Mouse (Mus musculus) CH12.LX (cell line): ENCODE data around the gene Mettl18. TPM values are rescaled to one million over a fixed set of nuclear protein-coding genes. Genes with fewer than 3 reads are reported as not detected.

Source experiments
- DNase-seq: peaks from one replicate; pipeline ENCODE4 v3.0.0-alpha.2; 2013; ENCODE audit errors: extremely low read depth
- H3K27ac ChIP-seq: 2 replicates; pipeline ENCODE4 v1.5.1; 2012; ENCODE audit warnings: low read depth, mild to moderate bottlenecking, control low read depth, moderate library complexity; ENCODE audit not compliant: insufficient read depth
- H3K27me3 ChIP-seq: replicated peaks from 2 replicates; pipeline ENCODE3; 2012; ENCODE audit warnings: inconsistent platforms
- H3K36me3 ChIP-seq, 2 experiments: replicated peaks in 1 of 2; 2 replicates each; pipeline versions ENCODE3 to v1.6.1; 2012; ENCODE audit warnings: inconsistent platforms in 1 of 2, low read length in 1 of 2, mild to moderate bottlenecking in 1 of 2, mixed read lengths in 1 of 2, moderate library complexity in 1 of 2; ENCODE audit not compliant: control insufficient read depth in 1 of 2, insufficient read depth in 1 of 2
- H3K4me1 ChIP-seq, 2 experiments: 2 replicates each; pipeline ENCODE4 v1.6.1; 2012; ENCODE audit warnings: inconsistent platforms in 1 of 2, moderate library complexity in 1 of 2; ENCODE audit not compliant: insufficient read depth in 2 of 2, control insufficient read depth in 1 of 2
- H3K4me2 ChIP-seq: 2 replicates; pipeline ENCODE4 v1.6.1; 2012; ENCODE audit warnings: low read depth, mild to moderate bottlenecking, control low read depth; ENCODE audit not compliant: poor library complexity, insufficient read depth, severe bottlenecking
- H3K4me3 ChIP-seq, 3 experiments: fragments of 150-350 bp in 1 of 3; sonication (generic) in 1 of 3; replicated peaks in 1 of 3; 2 replicates each; pipeline versions ENCODE3 to v1.5.1; 2011 to 2012; ENCODE audit warnings: low read depth in 2 of 3, low read length in 2 of 3, mild to moderate bottlenecking in 2 of 3, moderate library complexity in 2 of 3, control low read depth in 1 of 3, improper control_type of control experiment in 1 of 3, inconsistent platforms in 1 of 3, mixed read lengths in 1 of 3; ENCODE audit not compliant: poor library complexity in 1 of 3
- H3K79me2 ChIP-seq: replicated peaks from 2 replicates; pipeline ENCODE4 v1.6.1; 2012; ENCODE audit warnings: mild to moderate bottlenecking, moderate library complexity; ENCODE audit not compliant: control insufficient read depth, poor library complexity, insufficient read depth, severe bottlenecking; ENCODE audit errors: extremely low read depth
- H3K9ac ChIP-seq: 2 replicates; pipeline ENCODE4 v1.6.1; 2012; ENCODE audit warnings: low read depth, mild to moderate bottlenecking, control low read depth, moderate library complexity; ENCODE audit not compliant: insufficient read depth
- H3K9me3 ChIP-seq: replicated peaks from 2 replicates; pipeline ENCODE3; 2012; ENCODE audit warnings: low read length, inconsistent platforms, mixed read lengths
- CHD1 ChIP-seq: IDR thresholded peaks from 2 replicates; pipeline ENCODE4 v1.6.1; 2012; ENCODE audit warnings: low read depth, low read length, improper control_type of control experiment, inconsistent platforms
- CHD2 ChIP-seq: IDR thresholded peaks from 2 replicates; pipeline ENCODE4 v1.6.1; 2011; ENCODE audit warnings: low read length, improper control_type of control experiment
- CTCF ChIP-seq, 2 experiments: IDR thresholded peaks in 1 of 2; conservative IDR thresholded peaks in 1 of 2; 2 replicates each; pipeline ENCODE4 v1.5.1; 2011 to 2012; ENCODE audit warnings: low read depth in 2 of 2, low read length in 2 of 2, improper control_type of control experiment in 1 of 2, inconsistent platforms in 1 of 2, mild to moderate bottlenecking in 1 of 2, moderate library complexity in 1 of 2
- E2F4 ChIP-seq: IDR thresholded peaks from 2 replicates; pipeline ENCODE4 v1.6.1; 2011; ENCODE audit warnings: low read depth, low read length, improper control_type of control experiment; ENCODE audit not compliant: insufficient replicate concordance
- ELF1 ChIP-seq: IDR thresholded peaks from 2 replicates; pipeline ENCODE4 v1.6.1; 2014; ENCODE audit warnings: low read depth, mild to moderate bottlenecking, inconsistent platforms, low read length, improper control_type of control experiment
- EP300 ChIP-seq: IDR thresholded peaks from 2 replicates; pipeline ENCODE4 v1.6.1; 2011; ENCODE audit warnings: low read length, improper control_type of control experiment
- GABPA ChIP-seq: IDR thresholded peaks from 2 replicates; pipeline ENCODE4 v1.6.1; 2012; ENCODE audit warnings: low read depth, low read length, improper control_type of control experiment, inconsistent platforms; ENCODE audit not compliant: insufficient replicate concordance
- HCFC1 ChIP-seq: IDR thresholded peaks from 2 replicates; pipeline ENCODE4 v1.6.1; 2012; ENCODE audit warnings: low read depth, mild to moderate bottlenecking, inconsistent platforms, low read length, improper control_type of control experiment
- IRF4 ChIP-seq: IDR thresholded peaks from 2 replicates; pipeline ENCODE4 v1.6.1; 2014; ENCODE audit warnings: low read depth, mild to moderate bottlenecking, inconsistent platforms, low read length, improper control_type of control experiment
- JUND ChIP-seq: conservative IDR thresholded peaks from 2 replicates; pipeline ENCODE4 v1.6.1; 2011; ENCODE audit warnings: low read depth, low read length, improper control_type of control experiment
- KAT2A ChIP-seq: IDR thresholded peaks from 2 replicates; pipeline ENCODE4 v1.6.1; 2012; ENCODE audit warnings: low read length, improper control_type of control experiment, inconsistent platforms; ENCODE audit not compliant: insufficient replicate concordance
- MAX ChIP-seq: IDR thresholded peaks from 2 replicates; pipeline ENCODE4 v1.6.1; 2011; ENCODE audit warnings: low read length, improper control_type of control experiment
- MAZ ChIP-seq: IDR thresholded peaks from 2 replicates; pipeline ENCODE4 v1.6.1; 2012; ENCODE audit warnings: low read depth, mild to moderate bottlenecking, inconsistent platforms, low read length, improper control_type of control experiment, moderate library complexity
- MEF2A ChIP-seq: IDR thresholded peaks from 2 replicates; pipeline ENCODE4 v1.6.1; 2014; ENCODE audit warnings: low read depth, mild to moderate bottlenecking, inconsistent platforms, low read length, improper control_type of control experiment, borderline replicate concordance
- MXI1 ChIP-seq: IDR thresholded peaks from 2 replicates; pipeline ENCODE4 v1.6.1; 2011; ENCODE audit warnings: mild to moderate bottlenecking, low read depth, low read length, improper control_type of control experiment
- MYC ChIP-seq: IDR thresholded peaks from 2 replicates; pipeline ENCODE4 v1.6.1; 2011; ENCODE audit warnings: low read depth, mild to moderate bottlenecking, improper control_type of control experiment, low read length
- NELFE ChIP-seq: IDR thresholded peaks from 2 replicates; pipeline ENCODE4 v1.6.1; 2011; ENCODE audit warnings: low read depth, low read length, improper control_type of control experiment
- POLR2A ChIP-seq: IDR thresholded peaks from 2 replicates; pipeline ENCODE4 v1.6.1; 2011; ENCODE audit warnings: low read depth, mild to moderate bottlenecking, improper control_type of control experiment, low read length
- POLR2AphosphoS2 ChIP-seq: IDR thresholded peaks from 2 replicates; pipeline ENCODE4 v1.6.1; 2011; ENCODE audit warnings: low read depth, low read length, improper control_type of control experiment
- SIN3A ChIP-seq: IDR thresholded peaks from 2 replicates; pipeline ENCODE4 v1.6.1; 2012; ENCODE audit warnings: low read length, improper control_type of control experiment, inconsistent platforms
- TBP ChIP-seq: conservative IDR thresholded peaks from 2 replicates; pipeline ENCODE4 v1.6.1; 2011; ENCODE audit warnings: low read depth, low read length, improper control_type of control experiment
- TCF12 ChIP-seq: IDR thresholded peaks from 2 replicates; pipeline ENCODE4 v1.6.1; 2014; ENCODE audit warnings: low read depth, mild to moderate bottlenecking, inconsistent platforms, low read length, improper control_type of control experiment
- USF1 ChIP-seq: IDR thresholded peaks from 2 replicates; pipeline ENCODE4 v1.6.1; 2014; ENCODE audit warnings: low read depth, mild to moderate bottlenecking, inconsistent platforms, low read length, improper control_type of control experiment
- USF2 ChIP-seq: conservative IDR thresholded peaks from 2 replicates; pipeline ENCODE4 v1.6.1; 2011; ENCODE audit warnings: low read depth, low read length, improper control_type of control experiment
- ZC3H11A ChIP-seq: IDR thresholded peaks from 2 replicates; pipeline ENCODE4 v1.6.1; 2012; ENCODE audit warnings: low read depth, mild to moderate bottlenecking, inconsistent platforms, low read length, improper control_type of control experiment
- ZKSCAN1 ChIP-seq: IDR thresholded peaks from 2 replicates; pipeline ENCODE4 v1.6.1; 2012; ENCODE audit warnings: low read depth, inconsistent platforms, low read length, improper control_type of control experiment, borderline replicate concordance
- ZMIZ1 ChIP-seq: IDR thresholded peaks from 2 replicates; pipeline ENCODE4 v1.6.1; 2012; ENCODE audit warnings: low read depth, mild to moderate bottlenecking, inconsistent platforms, low read length, improper control_type of control experiment
- dilution Hi-C: fragments of 300-500 bp; cut with MboI; formaldehyde crosslinking; loops from 2 replicates; pipeline ENCODE4 v1.14.3; 2020; ENCODE audit warnings: low sequenced_read_pairs; ENCODE audit not compliant: extremely low pct_unique_long_range_greater_than_20kb, extremely low pct_ligation_motif_present
- in situ Hi-C: fragments of 300-500 bp; cut with MboI; formaldehyde crosslinking; loops from 3 replicates; pipeline ENCODE4 v1.14.3; 2019; ENCODE audit warnings: low sequenced_read_pairs, low pct_ligation_motif_present, low pct_unique_long_range_greater_than_20kb, mixed read lengths
- polyA plus RNA-seq: library from polyadenylated mRNA; unstranded; fragments of >175 nt; gene quantifications from 2 replicates; pipeline ENCODE4 v1.2.1, GENCODE M21; 2012; ENCODE audit warnings: low read depth; ENCODE audit not compliant: insufficient read length
- total RNA-seq, 2 experiments: library from RNA; depleted of rRNA; stranded (reverse); fragments of 300-350 nt in 1 of 2; fragments of >200 nt in 1 of 2; gene quantifications; 2 replicates each; pipeline ENCODE4 v1.2.3; 2012 to 2014

Mettl18 gene
- total RNA-seq (2012; rRNA removed) (6.7 and 9.7 TPM in 2 replicates), total RNA-seq (2014; rRNA removed) (19.2 and 23.0 TPM in 2 replicates), polyA plus RNA-seq (10.7 and 12.1 TPM in 2 replicates)

DNA sequence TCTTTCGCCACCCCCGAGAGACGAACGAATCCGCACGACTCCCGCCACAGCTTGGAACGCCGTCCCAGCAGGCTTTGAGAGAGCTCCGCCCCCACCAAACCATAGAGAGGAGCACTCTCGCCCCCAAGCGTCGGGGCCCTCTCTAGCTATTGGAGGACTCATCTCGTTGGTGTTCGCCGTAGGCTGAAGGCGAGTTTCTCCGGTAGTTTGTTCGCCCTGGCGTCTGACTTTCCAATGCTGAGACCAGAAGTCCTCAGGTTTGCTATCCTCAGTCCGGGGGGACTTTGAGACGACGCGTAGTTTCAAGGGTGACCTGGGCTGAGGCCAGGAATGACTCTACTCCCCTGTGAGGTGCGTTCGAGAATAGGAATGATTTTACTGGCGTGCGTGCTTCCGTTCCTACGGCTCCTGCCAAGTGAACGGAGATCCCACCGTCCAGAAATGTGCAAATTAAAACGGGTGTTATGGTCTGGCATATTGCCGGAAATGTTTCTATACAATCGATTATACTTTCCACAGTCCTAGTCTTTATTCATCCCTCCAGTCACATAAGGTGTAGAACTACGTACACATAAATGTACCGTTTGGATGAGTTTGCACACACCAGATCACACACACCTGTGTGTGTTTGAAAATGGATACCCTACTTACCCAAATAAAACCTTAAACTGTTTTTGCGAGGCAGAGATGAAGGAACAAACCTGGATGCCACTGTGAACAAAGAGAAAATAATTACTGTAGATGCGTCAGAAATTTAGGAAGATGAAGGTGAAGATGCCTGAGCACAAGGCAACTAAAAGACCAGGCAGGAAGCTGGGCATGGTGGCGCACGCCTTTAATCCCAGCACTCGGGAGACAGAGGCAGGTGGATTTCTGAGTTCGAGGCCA, at the start of gene Mettl18, which contains the start of gene BC055324:
TSS of gene Mettl18 (plus strand) at position 169 of the 888 bp plus-strand sequence.
TSS of gene BC055324 (minus strand) at position 76 of the 888 bp plus-strand sequence.
- H3K4me1 ChIP-seq: peaks cover 0 to 25% of the 10 kb centered on the region in 2 experiments; a peak in 2 of 4 replicates
- peaks cover 6% of the 10 kb centered on the region; the same call in 1 of the 2 replicates for H3K79me2 ChIP-seq
- H3K9ac ChIP-seq: peak within 1 kb of the TSS; percentile 62
- no peaks in the 10 kb centered on the region for H3K27me3 ChIP-seq
- H3K4me3 ChIP-seq: peak within 1 kb of the TSS; percentile 72 to 85 (median 82)
- peak within 1 kb of the TSS; percentile 75 for H3K4me2 ChIP-seq
- dilution Hi-C loops (no loop called here), in situ Hi-C loops (no loop called here)
- no peaks in the 10 kb centered on the region for H3K9me3 ChIP-seq
- peak; percentile 93 for DNase-seq
- H3K36me3 ChIP-seq: peaks cover 2 to 22% of the 10 kb centered on the region in 2 experiments
- TF ChIP-seq POLR2AphosphoS2 (peak; percentile 67; the same call in 1 of the 2 replicates), MXI1 (no peak; the same call in 1 of the 2 replicates), GABPA (peak; percentile 91), SIN3A (peak; percentile 92), MEF2A (peak; percentile 60; the same call in 1 of the 2 replicates), HCFC1 (peak; percentile 92), CHD1 (no peak), ZMIZ1 (peak; percentile 9; the same call in 1 of the 2 replicates), ZC3H11A (no peak), ELF1 (peak; percentile 66), ZKSCAN1 (no peak), POLR2A (peak; percentile 86), TCF12 (peak; percentile 89), CTCF (conservative IDR thresholded peaks at IDR 0.05 in 1 of 2, IDR thresholded peaks at IDR 0.05 in 1 of 2; ENCODE audit: low read depth in 2 of 2, low read length in 2 of 2) (peak in 1 of 2 experiments; percentile 6; a peak in 1 of 4 replicates), KAT2A (peak; percentile 77; the same call in 1 of the 2 replicates), EP300 (no peak), MAX (peak; percentile 82), USF1 (no peak), NELFE (peak; percentile 81), TBP (peak; percentile 85), USF2 (no peak), IRF4 (peak; percentile 49), MAZ (peak; percentile 86), MYC (peak; percentile 70; the same call in 1 of the 2 replicates), JUND (no peak), CHD2 (0 out of 2 replicates have a peak, but pooled peaks have one; percentile 25), E2F4 (no peak)
- peak within 1 kb of the TSS; percentile 33 for H3K27ac ChIP-seq
